Mouse (Mus musculus): Measurements from ENCODE around the gene Ddx39. TPM values are rescaled to one million over a fixed set of nuclear protein-coding genes. Genes with fewer than 3 reads are reported as not detected.
A peak's percentile ranks its signal among the peaks of the same experiment; 100 is the strongest.

Ddx39 gene
- polyA plus RNA-seq, 1 experiment from 2014 or later, result 75.5 TPM

GRCm38 (mm10) chr8:83721405-83722025 lies 6.5 kb downstream of the Ddx39 start:
- H3K4me3 ChIP-seq (ENCODE audit: low read depth, low read length), result no peak overlapping the region
- 80% methylated on average over 25 of the region's 25 CpGs for WGBS
- no peak for TF ChIP-seq CTCF (IDR thresholded peaks at IDR 0.05; ENCODE audit: low read depth)
- no peak for ATAC-seq
- H3K4me2 ChIP-seq (replicated peaks; ENCODE audit: low read depth), result no peak overlapping the region
- no peak overlapping the region; the same call in 1 of the 2 replicates for H3K27ac ChIP-seq (ENCODE audit: low read depth, low read length)
- no peaks in the 10 kb centered on the region for H3K4me1 ChIP-seq (replicated peaks; ENCODE audit: control insufficient read depth, insufficient read depth, low read length)
- no peak overlapping the region for H3K9ac ChIP-seq (ENCODE audit: low read depth, low read length)
- no peaks in the 10 kb centered on the region for H3K27me3 ChIP-seq (replicated peaks; ENCODE audit: control insufficient read depth, insufficient read depth, low read length)
- no peaks in the 10 kb centered on the region for H3K9me3 ChIP-seq (ENCODE audit: control insufficient read depth)
- peaks cover 72% of the 10 kb centered on the region for H3K36me3 ChIP-seq (ENCODE audit: control insufficient read depth, insufficient read depth)

GRCm38 (mm10) chr8:83722631-83723030 lies 7.7 kb downstream of the Ddx39 start:
- Histone ChIP-seq H3K4me3 (ENCODE audit: low read depth, low read length) (no peak overlapping the region), H3K27ac (ENCODE audit: low read depth, low read length) (no peak overlapping the region), H3K27me3 (replicated peaks; ENCODE audit: control insufficient read depth, insufficient read depth, low read length) (no peaks in the 10 kb centered on the region), H3K9ac (ENCODE audit: low read depth, low read length) (no peak overlapping the region), H3K9me3 (ENCODE audit: control insufficient read depth) (no peaks in the 10 kb centered on the region), H3K36me3 (ENCODE audit: control insufficient read depth, insufficient read depth) (peaks cover 78% of the 10 kb centered on the region), H3K4me1 (replicated peaks; ENCODE audit: control insufficient read depth, insufficient read depth, low read length) (no peaks in the 10 kb centered on the region), H3K4me2 (replicated peaks; ENCODE audit: low read depth) (no peak overlapping the region)
- 84% methylated on average over 12 of the region's 12 CpGs for WGBS
- ATAC-seq, result no peak
- TF ChIP-seq CTCF (IDR thresholded peaks at IDR 0.05; ENCODE audit: low read depth), result no peak

GRCm38 (mm10) chr8:83723447-83724083 lies 8.6 kb downstream of the Ddx39 start:
- Histone ChIP-seq H3K4me1 (replicated peaks; ENCODE audit: control insufficient read depth, insufficient read depth, low read length) (no peaks in the 10 kb centered on the region), H3K4me3 (ENCODE audit: low read depth, low read length) (no peak overlapping the region), H3K4me2 (replicated peaks; ENCODE audit: low read depth) (no peak overlapping the region), H3K27ac (ENCODE audit: low read depth, low read length) (no peak overlapping the region), H3K27me3 (replicated peaks; ENCODE audit: control insufficient read depth, insufficient read depth, low read length) (no peaks in the 10 kb centered on the region), H3K36me3 (ENCODE audit: control insufficient read depth, insufficient read depth) (peaks cover 87% of the 10 kb centered on the region), H3K9me3 (ENCODE audit: control insufficient read depth) (no peaks in the 10 kb centered on the region), H3K9ac (ENCODE audit: low read depth, low read length) (no peak overlapping the region)
- ATAC-seq, result no peak
- 73% methylated on average over 11 of the region's 11 CpGs for WGBS
- no peak for TF ChIP-seq CTCF (IDR thresholded peaks at IDR 0.05; ENCODE audit: low read depth)

- no peaks in the 10 kb centered on the region for H3K9me3 ChIP-seq (ENCODE audit: control insufficient read depth)
- no peaks in the 10 kb centered on the region for H3K4me1 ChIP-seq (replicated peaks; ENCODE audit: control insufficient read depth, insufficient read depth, low read length)
- no peak overlapping the region for H3K4me2 ChIP-seq (replicated peaks; ENCODE audit: low read depth)
- no peak overlapping the region for H3K9ac ChIP-seq (ENCODE audit: low read depth, low read length)
- H3K27ac ChIP-seq (ENCODE audit: low read depth, low read length), result no peak overlapping the region
- no peaks in the 10 kb centered on the region for H3K27me3 ChIP-seq (replicated peaks; ENCODE audit: control insufficient read depth, insufficient read depth, low read length)
- peak; percentile 82 for ATAC-seq
- H3K4me3 ChIP-seq (ENCODE audit: low read depth, low read length), result no peak overlapping the region
- WGBS, result 36% methylated on average over 15 of the region's 15 CpGs
- H3K36me3 ChIP-seq (ENCODE audit: control insufficient read depth, insufficient read depth), result peaks cover 88% of the 10 kb centered on the region
- TF ChIP-seq CTCF (IDR thresholded peaks at IDR 0.05; ENCODE audit: low read depth), result peak; percentile 98
Observed at GRCm38 (mm10) chr8:83724697-83725482, 9.9 kb downstream of the Ddx39 start.

GRCm38 (mm10) chr8:83725521-83726102 lies 10.6 kb downstream of the Ddx39 start:
- Histone ChIP-seq H3K4me1 (replicated peaks; ENCODE audit: control insufficient read depth, insufficient read depth, low read length) (no peaks in the 10 kb centered on the region), H3K27ac (ENCODE audit: low read depth, low read length) (no peak overlapping the region), H3K4me3 (ENCODE audit: low read depth, low read length) (no peak overlapping the region), H3K4me2 (replicated peaks; ENCODE audit: low read depth) (no peak overlapping the region), H3K9ac (ENCODE audit: low read depth, low read length) (no peak overlapping the region), H3K27me3 (replicated peaks; ENCODE audit: control insufficient read depth, insufficient read depth, low read length) (no peaks in the 10 kb centered on the region), H3K36me3 (ENCODE audit: control insufficient read depth, insufficient read depth) (peaks cover 88% of the 10 kb centered on the region), H3K9me3 (ENCODE audit: control insufficient read depth) (no peaks in the 10 kb centered on the region)
- ATAC-seq, result no peak
- TF ChIP-seq CTCF (IDR thresholded peaks at IDR 0.05; ENCODE audit: low read depth), result no peak
- WGBS, result 89% methylated on average over 8 of the region's 8 CpGs

Measured in intestine, postnatal 0 days (tissue).